Mouse (Mus musculus) limb, embryonic 12.5 days (tissue): ENCODE results near the gene Lrp8. TPM values are rescaled to one million over a fixed set of nuclear protein-coding genes. Genes with fewer than 3 reads are reported as not detected.

ENCODE experiments used
- ATAC-seq: fragments of 200-750 bp; cut with Nextera tagmentation; 2 replicates; pipeline ENCODE4 v1.8.0; 2017; ENCODE audit warnings: low read depth, moderate TSS enrichment; ENCODE audit not compliant: insufficient number of reproducible peaks, insufficient read depth, low FRiP score, low TSS enrichment
- H3K27ac ChIP-seq: fragments of 300-500 bp; sonication (generic); 2 replicates; pipeline ENCODE4 v1.5.1; 2016; ENCODE audit warnings: mild to moderate bottlenecking, moderate library complexity
- H3K27me3 ChIP-seq: fragments of 300-500 bp; sonication (generic); 2 replicates; pipeline ENCODE4 v1.6.1; 2016; ENCODE audit warnings: mild to moderate bottlenecking, moderate library complexity
- H3K36me3 ChIP-seq: fragments of 300-500 bp; sonication (generic); 2 replicates; pipeline ENCODE4 v1.6.1; 2016; ENCODE audit warnings: mild to moderate bottlenecking, moderate library complexity
- H3K4me1 ChIP-seq: fragments of 300-500 bp; sonication (generic); replicated peaks from 2 replicates; pipeline ENCODE4 v1.6.1; 2016
- H3K4me2 ChIP-seq: fragments of 300-500 bp; sonication (generic); 2 replicates; pipeline ENCODE4 v1.6.1; 2016; ENCODE audit warnings: mild to moderate bottlenecking, moderate library complexity
- H3K4me3 ChIP-seq: fragments of 300-500 bp; sonication (generic); replicated peaks from 2 replicates; pipeline ENCODE4 v1.5.1; 2016; ENCODE audit warnings: mild to moderate bottlenecking
- H3K9ac ChIP-seq: fragments of 300-500 bp; sonication (generic); replicated peaks from 2 replicates; pipeline ENCODE4 v1.6.1; 2016; ENCODE audit warnings: mild to moderate bottlenecking, moderate library complexity
- H3K9me3 ChIP-seq: fragments of 300-500 bp; sonication (generic); 2 replicates; pipeline ENCODE4 v1.6.1; 2016; ENCODE audit warnings: mild to moderate bottlenecking, moderate library complexity
- WGBS: fragments of 180-500 bp; shearing (Covaris S2); methylation state at CpG from one replicate; pipeline ENCODE4 v1.1.7; 2016; 5-methylcytosine and 5-hydroxymethylcytosine counted together
- polyA plus RNA-seq: library from polyadenylated mRNA; unstranded; fragments of >200 nt; fragmentation: Nextera tagmentation; extraction: Ambion mirVana; gene quantifications from 2 replicates; pipeline ENCODE4 v1.2.1, GENCODE M21; 2016

Lrp8 gene
- polyA plus RNA-seq, 1 experiment from 2014 or later: 6.0 TPM

- ATAC-seq: no peak
- Histone ChIP-seq H3K27me3 (peaks cover 24% of the 10 kb centered on the region), H3K9ac (no peak overlapping the region), H3K36me3 (no peaks in the 10 kb centered on the region), H3K4me2 (no peak overlapping the region), H3K27ac (no peak overlapping the region), H3K4me1 (peaks cover 7% of the 10 kb centered on the region), H3K4me3 (no peak overlapping the region), H3K9me3 (no peaks in the 10 kb centered on the region)
- WGBS: 71% methylated on average over 9 of the region's 9 CpGs
These were observed 47.6 kb downstream of the Lrp8 start for GRCm38 (mm10) chr4:107849621-107850020.

GRCm38 (mm10) chr4:107850091-107850490 lies 48.0 kb downstream of the Lrp8 start:
- Histone ChIP-seq H3K9ac (no peak overlapping the region), H3K27me3 (peaks cover 23% of the 10 kb centered on the region), H3K4me3 (no peak overlapping the region), H3K4me2 (no peak overlapping the region), H3K27ac (no peak overlapping the region), H3K4me1 (peaks cover 7% of the 10 kb centered on the region), H3K9me3 (no peaks in the 10 kb centered on the region), H3K36me3 (no peaks in the 10 kb centered on the region)
- ATAC-seq: no peak
- 86% methylated on average over 8 of the region's 8 CpGs for WGBS

GRCm38 (mm10) chr4:107853333-107853732 lies 51.3 kb downstream of the Lrp8 start:
- Histone ChIP-seq H3K27me3 (no peaks in the 10 kb centered on the region; the same call in 1 of the 2 replicates), H3K4me1 (peaks cover 4% of the 10 kb centered on the region; the same call in 1 of the 2 replicates), H3K9ac (no peak overlapping the region), H3K9me3 (no peaks in the 10 kb centered on the region), H3K4me3 (no peak overlapping the region), H3K27ac (no peak overlapping the region), H3K4me2 (no peak overlapping the region), H3K36me3 (peaks cover 6% of the 10 kb centered on the region; the same call in 1 of the 2 replicates)
- WGBS: 93% methylated on average over 8 of the region's 8 CpGs
- ATAC-seq: no peak

GRCm38 (mm10) chr4:107853836-107854235 lies 51.8 kb downstream of the Lrp8 start:
- Histone ChIP-seq H3K4me1 (peaks cover 4% of the 10 kb centered on the region; the same call in 1 of the 2 replicates), H3K27me3 (no peaks in the 10 kb centered on the region; the same call in 1 of the 2 replicates), H3K4me3 (no peak overlapping the region), H3K9ac (no peak overlapping the region), H3K9me3 (no peaks in the 10 kb centered on the region), H3K36me3 (peaks cover 9% of the 10 kb centered on the region; the same call in 1 of the 2 replicates), H3K4me2 (no peak overlapping the region), H3K27ac (no peak overlapping the region)
- 89% methylated on average over 7 of the region's 7 CpGs for WGBS
- ATAC-seq: no peak

- ATAC-seq: no peak
- no peaks in the 10 kb centered on the region for H3K4me1 ChIP-seq
- H3K9ac ChIP-seq: no peak overlapping the region
- H3K4me3 ChIP-seq: no peak overlapping the region
- peaks cover 12% of the 10 kb centered on the region; the same call in 1 of the 2 replicates for H3K36me3 ChIP-seq
- WGBS: 84% methylated on average over 11 of the region's 11 CpGs
- H3K27ac ChIP-seq: no peak overlapping the region
- no peaks in the 10 kb centered on the region for H3K9me3 ChIP-seq
- no peak overlapping the region for H3K4me2 ChIP-seq
- no peaks in the 10 kb centered on the region; the same call in 1 of the 2 replicates for H3K27me3 ChIP-seq
These were observed 55.1 kb downstream of the Lrp8 start for GRCm38 (mm10) chr4:107856958-107857686.

- WGBS: 91% methylated on average over 7 of the region's 7 CpGs
- Histone ChIP-seq H3K36me3 (peaks cover 12% of the 10 kb centered on the region; the same call in 1 of the 2 replicates), H3K27me3 (no peaks in the 10 kb centered on the region), H3K27ac (no peak overlapping the region), H3K4me3 (no peak overlapping the region), H3K9me3 (no peaks in the 10 kb centered on the region), H3K4me1 (no peaks in the 10 kb centered on the region), H3K9ac (no peak overlapping the region), H3K4me2 (no peak overlapping the region)
- no peak for ATAC-seq
These were observed 56.9 kb downstream of the Lrp8 start for GRCm38 (mm10) chr4:107858995-107859394.

- no peak overlapping the region for H3K9ac ChIP-seq
- no peak for ATAC-seq
- 85% methylated on average over 4 of the region's 4 CpGs for WGBS
- H3K4me2 ChIP-seq: no peak overlapping the region
- H3K27ac ChIP-seq: no peak overlapping the region
- no peaks in the 10 kb centered on the region for H3K4me1 ChIP-seq
- no peaks in the 10 kb centered on the region for H3K9me3 ChIP-seq
- H3K4me3 ChIP-seq: no peak overlapping the region
- H3K27me3 ChIP-seq: no peaks in the 10 kb centered on the region
- no peaks in the 10 kb centered on the region; the same call in 1 of the 2 replicates for H3K36me3 ChIP-seq
These were observed 62.8 kb downstream of the Lrp8 start for GRCm38 (mm10) chr4:107864866-107865265.

- Histone ChIP-seq H3K9ac (peak within 1 kb of the TSS; percentile 85), H3K27me3 (no peaks in the 10 kb centered on the region), H3K9me3 (no peaks in the 10 kb centered on the region), H3K27ac (peak within 1 kb of the TSS; percentile 53), H3K4me2 (peak within 1 kb of the TSS; percentile 90), H3K36me3 (peaks cover 30% of the 10 kb centered on the region), H3K4me1 (peaks cover 17% of the 10 kb centered on the region), H3K4me3 (peak within 1 kb of the TSS; percentile 83)
- WGBS: 4% methylated on average over 48 of the region's 48 CpGs
- peak; percentile 91 for ATAC-seq
These were observed 77.4 kb downstream of the Lrp8 start, which contains the start of gene Magoh for GRCm38 (mm10) chr4:107879254-107880050. Gene Magoh (plus strand): TSS chr4:107879755.

GRCm38 (mm10) chr4:107881631-107882030 lies 79.6 kb downstream of the Lrp8 start:
- Histone ChIP-seq H3K9me3 (no peaks in the 10 kb centered on the region), H3K9ac (no peak overlapping the region), H3K36me3 (peaks cover 52% of the 10 kb centered on the region), H3K27me3 (no peaks in the 10 kb centered on the region), H3K4me3 (no peak overlapping the region), H3K4me1 (peaks cover 17% of the 10 kb centered on the region), H3K4me2 (no peak overlapping the region), H3K27ac (no peak overlapping the region)
- 94% methylated on average over 1 of the region's 1 CpGs for WGBS
- no peak for ATAC-seq

GRCm38 (mm10) chr4:107886371-107886770 lies 84.3 kb downstream of the Lrp8 start:
- no peak overlapping the region for H3K4me3 ChIP-seq
- peaks cover 62% of the 10 kb centered on the region for H3K36me3 ChIP-seq
- H3K27me3 ChIP-seq: no peaks in the 10 kb centered on the region
- WGBS: 76% methylated on average over 7 of the region's 7 CpGs
- no peaks in the 10 kb centered on the region for H3K9me3 ChIP-seq
- H3K27ac ChIP-seq: no peak overlapping the region
- no peak for ATAC-seq
- H3K9ac ChIP-seq: no peak overlapping the region
- peaks cover 10% of the 10 kb centered on the region for H3K4me1 ChIP-seq
- H3K4me2 ChIP-seq: no peak overlapping the region

GRCm38 (mm10) chr4:107889385-107889730 lies 87.3 kb downstream of the Lrp8 start:
- Histone ChIP-seq H3K36me3 (peaks cover 63% of the 10 kb centered on the region), H3K27ac (peak overlapping the region; percentile 86), H3K4me2 (peak overlapping the region; percentile 81), H3K9me3 (no peaks in the 10 kb centered on the region), H3K4me3 (peak overlapping the region; percentile 57), H3K4me1 (peaks cover 10% of the 10 kb centered on the region), H3K27me3 (no peaks in the 10 kb centered on the region), H3K9ac (peak overlapping the region; percentile 61)
- under 1% methylated on average over 12 of the region's 12 CpGs for WGBS
- ATAC-seq: peak; percentile 30
